Mouse (Mus musculus) cortical plate, adult 2 months (tissue): Measurements from ENCODE around the gene Siva1. TPM values are rescaled to one million over a fixed set of nuclear protein-coding genes. Genes with fewer than 3 reads are reported as not detected.

Source experiments
- H3K27ac ChIP-seq: fragments of 200-500 bp; 2 replicates; pipeline ENCODE4 v1.5.1; 2012; ENCODE audit warnings: low read length, control low read depth, inconsistent platforms; ENCODE audit not compliant: insufficient read depth
- H3K4me1 ChIP-seq: fragments of 200-500 bp; 2 replicates; pipeline ENCODE4 v1.6.1; 2011; ENCODE audit warnings: low read length; ENCODE audit not compliant: control insufficient read depth, insufficient read depth
- H3K4me3 ChIP-seq: fragments of 200-500 bp; 2 replicates; pipeline ENCODE4 v1.5.1; 2011; ENCODE audit warnings: mild to moderate bottlenecking, low read length, control low read depth; ENCODE audit not compliant: insufficient read depth
- CTCF ChIP-seq: fragments of 200-500 bp; IDR thresholded peaks from 2 replicates; pipeline ENCODE4 v1.5.1; 2011; ENCODE audit warnings: mild to moderate bottlenecking, control low read depth, low read length; ENCODE audit not compliant: insufficient read depth; ENCODE audit errors: extremely low read depth
- POLR2A ChIP-seq: fragments of 200-500 bp; IDR thresholded peaks from 2 replicates; pipeline ENCODE4 v1.6.1; 2011; ENCODE audit warnings: mild to moderate bottlenecking, low read length, control low read depth; ENCODE audit not compliant: insufficient read depth; ENCODE audit errors: extremely low read depth
- polyA plus RNA-seq: library from polyadenylated mRNA; depleted of rRNA; stranded (reverse); fragments of >200 nt; gene quantifications from 2 replicates; pipeline ENCODE4 v1.2.3, GENCODE M21; 2012; rRNA removed

Gene Siva1
- 25.6 and 29.3 TPM in 2 replicates for polyA plus RNA-seq

GRCm38 (mm10) chr12:112644180-112644854, at the start of gene Siva1:
TSS of gene Siva1 (plus strand) at chr12:112644679.
- Histone ChIP-seq H3K4me3 (peak within 1 kb of the TSS; percentile 95), H3K27ac (no peak within 1 kb of the TSS), H3K4me1 (peaks cover 2% of the 10 kb centered on the region; the same call in 1 of the 2 replicates)
- TF ChIP-seq CTCF: no peak
- TF ChIP-seq POLR2A: no peak

GRCm38 (mm10) chr12:112594989-112595388, 49.5 kb upstream of the Siva1 start:
- TF ChIP-seq CTCF (no peak), POLR2A (no peak)
- H3K4me1 ChIP-seq: peaks cover 23% of the 10 kb centered on the region
- no peak overlapping the region for H3K4me3 ChIP-seq
- peak overlapping the region; percentile 80 for H3K27ac ChIP-seq

DNA sequence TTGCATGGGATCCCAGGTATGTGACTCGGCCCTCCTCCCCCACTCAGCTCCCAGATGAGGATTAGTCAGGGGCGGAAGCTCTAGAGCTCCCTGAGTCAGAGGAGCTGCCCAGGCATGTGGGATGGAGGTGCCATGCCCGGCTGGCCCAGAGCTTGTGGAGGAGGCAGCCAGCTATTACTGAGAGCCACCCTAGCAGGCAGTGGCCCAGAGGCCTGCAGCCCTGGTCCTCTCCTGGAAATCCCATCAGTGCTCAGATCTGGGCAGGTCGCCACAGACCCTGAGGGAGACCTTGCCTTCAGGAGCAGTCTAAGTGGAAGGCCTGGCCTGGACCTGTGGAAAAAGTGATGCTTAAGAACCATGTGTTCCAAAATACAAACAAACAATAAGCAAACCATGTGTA, 48.9 kb upstream of the Siva1 start:
- Histone ChIP-seq H3K4me1 (peaks cover 23% of the 10 kb centered on the region), H3K27ac (peak overlapping the region; percentile 80; the same call in 1 of the 2 replicates), H3K4me3 (no peak overlapping the region)
- no peak for TF ChIP-seq CTCF
- TF ChIP-seq POLR2A: no peak

DNA sequence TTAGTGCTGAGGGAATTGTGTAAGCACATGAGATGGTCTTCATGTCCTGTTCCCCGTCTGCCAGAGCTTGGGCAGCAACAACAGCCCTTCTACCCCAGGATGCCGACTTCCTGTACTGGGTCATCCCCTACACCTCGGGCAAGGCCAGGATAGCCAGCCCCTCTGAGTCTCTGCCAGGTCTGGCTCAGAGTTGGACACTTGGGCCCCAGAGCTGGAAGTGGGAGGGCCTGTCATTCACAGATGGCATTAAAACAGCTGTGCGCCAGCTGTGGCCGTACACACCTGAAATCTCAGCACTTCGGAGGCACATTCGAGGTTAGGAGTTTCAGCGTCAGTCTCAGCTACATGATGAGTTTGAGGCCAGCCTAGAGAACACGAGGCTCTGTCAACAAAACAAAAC, 48.0 kb upstream of the Siva1 start:
- peak overlapping the region; percentile 38; the same call in 1 of the 2 replicates for H3K27ac ChIP-seq
- no peak for TF ChIP-seq CTCF
- no peak for TF ChIP-seq POLR2A

GRCm38 (mm10) chr12:112596891-112597500, 47.5 kb upstream of the Siva1 start:
- H3K4me1 ChIP-seq: peaks cover 20% of the 10 kb centered on the region
- TF ChIP-seq POLR2A (no peak), CTCF (no peak)
- 0 out of 2 replicates have a peak overlapping the region, but pooled peaks have one; percentile 52 for H3K27ac ChIP-seq
- no peak overlapping the region for H3K4me3 ChIP-seq

More for the DNA sequence above, 48.0 kb upstream of the Siva1 start:
- peaks cover 20% of the 10 kb centered on the region for H3K4me1 ChIP-seq
- no peak overlapping the region for H3K4me3 ChIP-seq

DNA sequence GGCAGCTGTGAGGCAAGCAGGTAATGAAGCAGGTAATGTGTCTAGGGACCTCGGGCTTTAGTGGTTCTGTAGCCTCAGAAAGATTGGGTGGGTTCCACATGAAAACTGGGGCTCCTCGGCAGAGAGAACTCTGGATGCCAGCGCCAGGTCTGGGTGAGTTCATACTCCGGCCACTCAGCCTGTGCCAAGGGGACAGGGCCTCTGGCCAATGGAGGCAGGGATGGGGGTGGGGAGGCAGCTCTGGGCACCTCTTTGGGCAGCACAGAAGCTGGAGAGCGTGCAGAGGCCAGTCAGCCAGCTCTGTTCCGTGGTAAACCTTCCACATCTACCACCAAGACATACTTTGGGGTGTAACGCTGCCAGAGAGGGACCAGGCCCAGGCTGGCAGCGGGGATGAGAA, 46.9 kb upstream of the Siva1 start:
- H3K4me3 ChIP-seq: no peak overlapping the region
- TF ChIP-seq CTCF: no peak
- no peak for TF ChIP-seq POLR2A
- peaks cover 18% of the 10 kb centered on the region for H3K4me1 ChIP-seq
- H3K27ac ChIP-seq: peak overlapping the region; percentile 52; the same call in 1 of the 2 replicates

GRCm38 (mm10) chr12:112599198-112599597, 45.3 kb upstream of the Siva1 start:
- TF ChIP-seq CTCF: no peak
- TF ChIP-seq POLR2A: no peak
- H3K27ac ChIP-seq: no peak overlapping the region

GRCm38 (mm10) chr12:112599942-112600611, 44.4 kb upstream of the Siva1 start:
- TF ChIP-seq POLR2A (no peak), CTCF (no peak)
- no peak overlapping the region for H3K27ac ChIP-seq
- no peak overlapping the region for H3K4me3 ChIP-seq
- peaks cover 8% of the 10 kb centered on the region for H3K4me1 ChIP-seq

More at GRCm38 (mm10) chr12:112599198-112599597, 45.3 kb upstream of the Siva1 start:
- Histone ChIP-seq H3K4me1 (peaks cover 13% of the 10 kb centered on the region), H3K4me3 (no peak overlapping the region)

- no peak for TF ChIP-seq CTCF
- no peak for TF ChIP-seq POLR2A
- no peak overlapping the region for H3K4me3 ChIP-seq
Measured at GRCm38 (mm10) chr12:112604022-112604421, 40.5 kb upstream of the Siva1 start.

More at GRCm38 (mm10) chr12:112604022-112604421, 40.5 kb upstream of the Siva1 start:
- no peak overlapping the region for H3K27ac ChIP-seq
- H3K4me1 ChIP-seq: no peaks in the 10 kb centered on the region
